Mouse (Mus musculus) G1E (cell line): ENCODE data around the gene Kcnc1. TPM values are rescaled to one million over a fixed set of nuclear protein-coding genes. Genes with fewer than 3 reads are reported as not detected.

Source experiments
- ATAC-seq: 2 replicates; pipeline ENCODE4 v1.8.0; 2016; ENCODE audit warnings: mild to moderate bottlenecking; ENCODE audit not compliant: insufficient number of reproducible peaks, poor library complexity, low FRiP score, severe bottlenecking; ENCODE audit errors: extremely low read depth
- DNase-seq: peaks from one replicate; pipeline ENCODE4 v3.0.0; 2012; ENCODE audit warnings: low spot score
- H3K27me3 ChIP-seq: 2 replicates; pipeline ENCODE4 v1.6.1; 2012; ENCODE audit warnings: mild to moderate bottlenecking, low read length, inconsistent platforms; ENCODE audit not compliant: insufficient read depth
- H3K36me3 ChIP-seq: replicated peaks from 2 replicates; pipeline ENCODE3; 2012; ENCODE audit warnings: mild to moderate bottlenecking, inconsistent platforms
- H3K4me1 ChIP-seq: 2 replicates; pipeline ENCODE4 v1.6.1; 2012; ENCODE audit warnings: low read depth, low read length, inconsistent platforms, mixed read lengths; ENCODE audit not compliant: insufficient read depth
- H3K4me3 ChIP-seq: 2 replicates; pipeline ENCODE4 v1.5.1; 2012; ENCODE audit warnings: low read depth, mild to moderate bottlenecking, inconsistent platforms, low read length, moderate library complexity, mixed read lengths
- H3K9me3 ChIP-seq: replicated peaks from 2 replicates; pipeline ENCODE4 v1.6.1; 2012; ENCODE audit warnings: inconsistent platforms
- CTCF ChIP-seq: IDR thresholded peaks from 2 replicates; pipeline ENCODE4 v1.5.1; 2012; ENCODE audit warnings: low read depth, low read length, inconsistent platforms, mixed read lengths
- GATA1 ChIP-seq: IDR thresholded peaks from 2 replicates; pipeline ENCODE4 v1.6.1; 2012; ENCODE audit warnings: borderline replicate concordance, low read length, inconsistent platforms, mixed read lengths
- GATA2 ChIP-seq: IDR thresholded peaks from 2 replicates; pipeline ENCODE4 v1.6.1; 2012; ENCODE audit warnings: low read depth, low read length, inconsistent platforms, borderline replicate concordance
- POLR2AphosphoS5 ChIP-seq: IDR thresholded peaks from 2 replicates; pipeline ENCODE4 v1.6.1; 2012; ENCODE audit warnings: low read depth, low read length, inconsistent platforms; ENCODE audit not compliant: insufficient replicate concordance
- TAL1 ChIP-seq: conservative IDR thresholded peaks from 2 replicates; pipeline ENCODE4 v1.6.1; 2012; ENCODE audit warnings: low read depth, low read length, inconsistent platforms, mixed read lengths
- polyA plus RNA-seq: library from polyadenylated mRNA; stranded (reverse); fragments of >175 nt; gene quantifications from 2 replicates; pipeline ENCODE4 v1.2.3, GENCODE M21; 2012
- total RNA-seq, 2 experiments: library from RNA; stranded (forward) in 1 of 2; stranded (reverse) in 1 of 2; fragments of 200-1000 nt in 1 of 2; fragments of >200 nt in 1 of 2; fragmentation: Nextera tagmentation in 1 of 2; gene quantifications; 2 replicates each; pipeline ENCODE4 v1.2.3; 2014 to 2017

The Kcnc1 gene
- total and polyA plus RNA-seq, 3 experiments = 0.11 TPM; not detected in 2

- H3K9me3 ChIP-seq = peaks cover 23% of the 10 kb centered on the region
- no peaks in the 10 kb centered on the region for H3K4me1 ChIP-seq
- H3K4me3 ChIP-seq = no peak overlapping the region
- DNase-seq = no peak
- TF ChIP-seq GATA2 (no peak), TAL1 (no peak), GATA1 (no peak), CTCF (no peak), POLR2AphosphoS5 (no peak)
- H3K36me3 ChIP-seq = no peaks in the 10 kb centered on the region
- H3K27me3 ChIP-seq = peaks cover 3% of the 10 kb centered on the region; the same call in 1 of the 2 replicates
- no peak for ATAC-seq
Measured at GRCm38 (mm10) chr7:46393718-46394511, 2.4 kb upstream of the Kcnc1 start.

GRCm38 (mm10) chr7:46394933-46395332 is 1.4 kb upstream of the Kcnc1 start:
- DNase-seq (no peak), ATAC-seq (no peak)
- Histone ChIP-seq H3K9me3 (peaks cover 23% of the 10 kb centered on the region), H3K4me1 (no peaks in the 10 kb centered on the region), H3K36me3 (no peaks in the 10 kb centered on the region), H3K4me3 (no peak overlapping the region), H3K27me3 (peaks cover 3% of the 10 kb centered on the region; the same call in 1 of the 2 replicates)
- TF ChIP-seq POLR2AphosphoS5 (no peak), TAL1 (no peak), GATA1 (no peak), CTCF (no peak), GATA2 (no peak)

- Histone ChIP-seq H3K4me1 (no peaks in the 10 kb centered on the region), H3K4me3 (no peak overlapping the region), H3K9me3 (peaks cover 23% of the 10 kb centered on the region), H3K27me3 (peaks cover 3% of the 10 kb centered on the region; the same call in 1 of the 2 replicates), H3K36me3 (no peaks in the 10 kb centered on the region)
- no peak for TF ChIP-seq CTCF
- TF ChIP-seq POLR2AphosphoS5 = no peak
- no peak for TF ChIP-seq GATA1
- no peak for TF ChIP-seq GATA2
- no peak for TF ChIP-seq TAL1
- ATAC-seq (no peak), DNase-seq (no peak)
Measured at GRCm38 (mm10) chr7:46395571-46395970, 726 bp upstream of the Kcnc1 start.

- H3K4me1 ChIP-seq = no peaks in the 10 kb centered on the region
- 0 out of 2 replicates have a peak overlapping the region, but pooled peaks have one; percentile 6 for H3K4me3 ChIP-seq
- H3K9me3 ChIP-seq = peaks cover 23% of the 10 kb centered on the region
- no peaks in the 10 kb centered on the region for H3K36me3 ChIP-seq
- TF ChIP-seq GATA2 (no peak), CTCF (no peak), TAL1 (no peak), GATA1 (no peak), POLR2AphosphoS5 (no peak)
- ATAC-seq (no peak), DNase-seq (no peak)
- peaks cover 3% of the 10 kb centered on the region; the same call in 1 of the 2 replicates for H3K27me3 ChIP-seq
Measured at GRCm38 (mm10) chr7:46396928-46397731, 833 bp downstream of the Kcnc1 start.

GRCm38 (mm10) chr7:46397732-46398333 is 1.5 kb downstream of the Kcnc1 start:
- 0 out of 2 replicates have a peak overlapping the region, but pooled peaks have one; percentile 6 for H3K4me3 ChIP-seq
- peaks cover 23% of the 10 kb centered on the region for H3K9me3 ChIP-seq
- ATAC-seq (no peak), DNase-seq (no peak)
- no peaks in the 10 kb centered on the region for H3K4me1 ChIP-seq
- no peaks in the 10 kb centered on the region for H3K36me3 ChIP-seq
- TF ChIP-seq GATA1 = no peak
- no peak for TF ChIP-seq GATA2
- no peak for TF ChIP-seq CTCF
- TF ChIP-seq TAL1 = no peak
- no peak for TF ChIP-seq POLR2AphosphoS5
- peaks cover 3% of the 10 kb centered on the region; the same call in 1 of the 2 replicates for H3K27me3 ChIP-seq

GRCm38 (mm10) chr7:46398612-46399011 is 2.3 kb downstream of the Kcnc1 start:
- Histone ChIP-seq H3K4me1 (no peaks in the 10 kb centered on the region), H3K27me3 (peaks cover 3% of the 10 kb centered on the region; the same call in 1 of the 2 replicates), H3K36me3 (no peaks in the 10 kb centered on the region), H3K9me3 (peaks cover 23% of the 10 kb centered on the region), H3K4me3 (no peak overlapping the region)
- TF ChIP-seq GATA2 (no peak), CTCF (no peak), GATA1 (no peak), POLR2AphosphoS5 (no peak), TAL1 (no peak)
- DNase-seq = no peak
- no peak for ATAC-seq
